Mouse (Mus musculus): ENCODE data around the gene Trafd1. TPM values are rescaled to one million over a fixed set of nuclear protein-coding genes. Genes with fewer than 3 reads are reported as not detected.
A peak's percentile ranks its signal among the peaks of the same experiment; 100 is the strongest.

The Trafd1 gene
- total and polyA plus RNA-seq, 2 experiments from 2014 or later, result 94.4 to 108 TPM

- WGBS, result 91% methylated on average over 5 of the region's 5 CpGs
- TF ChIP-seq CTCF (IDR thresholded peaks at IDR 0.05; ENCODE audit: low read depth), result no peak
These were observed 15.4 kb upstream of the Trafd1 start for GRCm38 (mm10) chr5:121400849-121401248.

GRCm38 (mm10) chr5:121400064-121400463 is 14.6 kb upstream of the Trafd1 start:
- Histone ChIP-seq H3K9me3 (ENCODE audit: low read length) (no peaks in the 10 kb centered on the region), H3K36me3 (ENCODE audit: insufficient read depth, low read length) (0 out of 2 replicates have a peak, but pooled peaks cover 3% of the 10 kb centered on the region), H3K27ac (no peak overlapping the region), H3K9ac (replicated peaks; ENCODE audit: low read length) (no peak overlapping the region), H3K4me2 (ENCODE audit: low read depth, low read length) (no peak overlapping the region), H3K4me3 (ENCODE audit: low read length) (no peak overlapping the region), H3K27me3 (ENCODE audit: insufficient read depth, low read length) (no peaks in the 10 kb centered on the region), H3K4me1 (ENCODE audit: insufficient read depth, low read length) (peaks cover 12% of the 10 kb centered on the region)
- DNase-seq (ENCODE audit: low spot score) (no peak), ATAC-seq (no peak)
- no peak for TF ChIP-seq CTCF (IDR thresholded peaks at IDR 0.05; ENCODE audit: low read depth)
- WGBS, result 76% methylated on average over 5 of the region's 5 CpGs

More at GRCm38 (mm10) chr5:121400849-121401248, 15.4 kb upstream of the Trafd1 start:
- no peaks in the 10 kb centered on the region for H3K9me3 ChIP-seq (ENCODE audit: low read length)
- no peak overlapping the region for H3K27ac ChIP-seq
- no peak overlapping the region for H3K9ac ChIP-seq (replicated peaks; ENCODE audit: low read length)
- no peak overlapping the region for H3K4me2 ChIP-seq (ENCODE audit: low read depth, low read length)
- H3K4me3 ChIP-seq (ENCODE audit: low read length), result no peak overlapping the region
- H3K27me3 ChIP-seq (ENCODE audit: insufficient read depth, low read length), result no peaks in the 10 kb centered on the region
- ATAC-seq, result no peak
- DNase-seq (ENCODE audit: low spot score), result no peak
- H3K36me3 ChIP-seq (ENCODE audit: insufficient read depth, low read length), result 0 out of 2 replicates have a peak, but pooled peaks cover 3% of the 10 kb centered on the region
- H3K4me1 ChIP-seq (ENCODE audit: insufficient read depth, low read length), result peaks cover 12% of the 10 kb centered on the region

GRCm38 (mm10) chr5:121399540-121399939 is 14.1 kb upstream of the Trafd1 start:
- Histone ChIP-seq H3K4me2 (ENCODE audit: low read depth, low read length) (peak overlapping the region; percentile 75; the same call in 1 of the 2 replicates), H3K27ac (no peak overlapping the region), H3K9me3 (ENCODE audit: low read length) (no peaks in the 10 kb centered on the region), H3K9ac (replicated peaks; ENCODE audit: low read length) (0 out of 2 replicates have a peak overlapping the region, but pooled peaks have one; percentile 93), H3K4me3 (ENCODE audit: low read length) (no peak overlapping the region), H3K4me1 (ENCODE audit: insufficient read depth, low read length) (peaks cover 12% of the 10 kb centered on the region), H3K27me3 (ENCODE audit: insufficient read depth, low read length) (no peaks in the 10 kb centered on the region), H3K36me3 (ENCODE audit: insufficient read depth, low read length) (0 out of 2 replicates have a peak, but pooled peaks cover 3% of the 10 kb centered on the region)
- WGBS, result 87% methylated on average over 5 of the region's 5 CpGs
- ATAC-seq (no peak), DNase-seq (ENCODE audit: low spot score) (no peak)
- TF ChIP-seq CTCF (IDR thresholded peaks at IDR 0.05; ENCODE audit: low read depth), result no peak

- no peak for TF ChIP-seq CTCF (IDR thresholded peaks at IDR 0.05; ENCODE audit: low read depth)
- Histone ChIP-seq H3K4me3 (ENCODE audit: low read length) (peak overlapping the region; percentile 96), H3K9ac (replicated peaks; ENCODE audit: low read length) (peak overlapping the region; percentile 93), H3K27ac (no peak overlapping the region; the same call in 1 of the 2 replicates), H3K9me3 (ENCODE audit: low read length) (no peaks in the 10 kb centered on the region), H3K27me3 (ENCODE audit: insufficient read depth, low read length) (no peaks in the 10 kb centered on the region), H3K36me3 (ENCODE audit: insufficient read depth, low read length) (0 out of 2 replicates have a peak, but pooled peaks cover 3% of the 10 kb centered on the region), H3K4me2 (ENCODE audit: low read depth, low read length) (peak overlapping the region; percentile 75), H3K4me1 (ENCODE audit: insufficient read depth, low read length) (peaks cover 12% of the 10 kb centered on the region)
- 55% methylated on average over 9 of the region's 9 CpGs for WGBS
- ATAC-seq, result no peak
- DNase-seq (ENCODE audit: low spot score), result no peak
These were observed 13.6 kb upstream of the Trafd1 start for GRCm38 (mm10) chr5:121398965-121399462.

- no peak for TF ChIP-seq CTCF (IDR thresholded peaks at IDR 0.05; ENCODE audit: low read depth)
- Histone ChIP-seq H3K4me3 (ENCODE audit: low read length) (peak overlapping the region; percentile 96), H3K36me3 (ENCODE audit: insufficient read depth, low read length) (0 out of 2 replicates have a peak, but pooled peaks cover 3% of the 10 kb centered on the region), H3K4me2 (ENCODE audit: low read depth, low read length) (peak overlapping the region; percentile 75), H3K27me3 (ENCODE audit: insufficient read depth, low read length) (no peaks in the 10 kb centered on the region), H3K9ac (replicated peaks; ENCODE audit: low read length) (peak overlapping the region; percentile 93), H3K9me3 (ENCODE audit: low read length) (no peaks in the 10 kb centered on the region), H3K27ac (peak overlapping the region; percentile 86), H3K4me1 (ENCODE audit: insufficient read depth, low read length) (peaks cover 12% of the 10 kb centered on the region)
- DNase-seq (ENCODE audit: low spot score) (peak; percentile 55), ATAC-seq (peak; percentile 80)
- WGBS, result 1% methylated on average over 65 of the region's 67 CpGs
These were observed 12.9 kb upstream of the Trafd1 start for GRCm38 (mm10) chr5:121398146-121398964.

- H3K9ac ChIP-seq (replicated peaks; ENCODE audit: low read length), result peak within 1 kb of the TSS; percentile 93
- H3K4me3 ChIP-seq (ENCODE audit: low read length), result peak within 1 kb of the TSS; percentile 96
- WGBS, result 10% methylated on average over 50 of the region's 53 CpGs
- H3K4me2 ChIP-seq (ENCODE audit: low read depth, low read length), result peak within 1 kb of the TSS; percentile 75
- H3K4me1 ChIP-seq (ENCODE audit: insufficient read depth, low read length), result peaks cover 12% of the 10 kb centered on the region
- H3K27ac ChIP-seq, result peak within 1 kb of the TSS; percentile 86
- 0 out of 2 replicates have a peak, but pooled peaks cover 3% of the 10 kb centered on the region for H3K36me3 ChIP-seq (ENCODE audit: insufficient read depth, low read length)
- DNase-seq (ENCODE audit: low spot score), result peak; percentile 99
- TF ChIP-seq CTCF (IDR thresholded peaks at IDR 0.05; ENCODE audit: low read depth), result no peak
- H3K9me3 ChIP-seq (ENCODE audit: low read length), result no peaks in the 10 kb centered on the region
- H3K27me3 ChIP-seq (ENCODE audit: insufficient read depth, low read length), result no peaks in the 10 kb centered on the region
- ATAC-seq, result peak; percentile 96
These were observed 12.0 kb upstream of the Trafd1 start, which contains the start of gene Naa25 for GRCm38 (mm10) chr5:121397187-121398145. Gene Naa25, plus strand, starts transcription at chr5:121397936.

Measured in hindbrain, postnatal 0 days (tissue).